Mouse (Mus musculus): ENCODE results near the gene Chd1l. TPM values are rescaled to one million over a fixed set of nuclear protein-coding genes. Genes with fewer than 3 reads are reported as not detected.

The Chd1l gene
- polyA plus RNA-seq, 1 experiment from 2014 or later = 5.8 TPM

DNA sequence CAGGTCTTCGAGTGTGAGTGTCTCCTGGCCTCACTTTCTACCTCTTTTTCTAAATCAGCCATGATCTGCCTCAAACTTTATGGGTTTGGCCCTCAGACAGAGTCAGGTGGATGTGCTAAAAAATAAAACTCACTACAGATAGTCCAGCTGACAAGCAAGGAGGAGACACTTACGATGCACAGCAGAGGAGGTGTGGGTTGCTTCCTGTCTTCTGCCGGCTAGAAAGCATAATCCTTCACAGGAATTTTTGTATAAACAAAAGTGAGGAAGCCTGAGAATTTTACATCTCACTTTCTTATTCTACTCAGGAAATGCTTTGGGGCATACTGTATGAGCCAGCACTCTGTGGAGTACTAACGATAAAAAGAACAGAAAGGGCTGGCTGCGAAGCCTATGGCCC lies 45.4 kb downstream of the Chd1l start:
- no peak for ATAC-seq
- H3K4me3 ChIP-seq (ENCODE audit: low read length) = no peak overlapping the region
- H3K9ac ChIP-seq (ENCODE audit: low read depth, low read length) = no peak overlapping the region
- H3K4me1 ChIP-seq (ENCODE audit: control insufficient read depth, insufficient read depth, low read depth, low read length) = no peaks in the 10 kb centered on the region
- 84% methylated on average over 5 of the region's 5 CpGs for whole genome bisulfite sequencing
- no peak overlapping the region for H3K4me2 ChIP-seq (ENCODE audit: low read length)
- H3K27me3 ChIP-seq (replicated peaks; ENCODE audit: control insufficient read depth, insufficient read depth, low read length) = no peaks in the 10 kb centered on the region
- no peak overlapping the region for H3K27ac ChIP-seq (ENCODE audit: low read depth, low read length)
- H3K36me3 ChIP-seq (ENCODE audit: control insufficient read depth, insufficient read depth, low read length) = no peaks in the 10 kb centered on the region
- H3K9me3 ChIP-seq (ENCODE audit: control insufficient read depth, low read length) = no peaks in the 10 kb centered on the region

GRCm38 (mm10) chr3:97558554-97558953 lies 51.4 kb downstream of the Chd1l start:
- Histone ChIP-seq H3K4me1 (ENCODE audit: control insufficient read depth, insufficient read depth, low read depth, low read length) (no peaks in the 10 kb centered on the region), H3K27ac (ENCODE audit: low read depth, low read length) (no peak overlapping the region), H3K4me2 (ENCODE audit: low read length) (no peak overlapping the region), H3K9ac (ENCODE audit: low read depth, low read length) (no peak overlapping the region), H3K4me3 (ENCODE audit: low read length) (no peak overlapping the region), H3K36me3 (ENCODE audit: control insufficient read depth, insufficient read depth, low read length) (no peaks in the 10 kb centered on the region), H3K9me3 (ENCODE audit: control insufficient read depth, low read length) (no peaks in the 10 kb centered on the region), H3K27me3 (replicated peaks; ENCODE audit: control insufficient read depth, insufficient read depth, low read length) (no peaks in the 10 kb centered on the region)
- ATAC-seq = no peak
- whole genome bisulfite sequencing = 90% methylated on average over 5 of the region's 5 CpGs

DNA sequence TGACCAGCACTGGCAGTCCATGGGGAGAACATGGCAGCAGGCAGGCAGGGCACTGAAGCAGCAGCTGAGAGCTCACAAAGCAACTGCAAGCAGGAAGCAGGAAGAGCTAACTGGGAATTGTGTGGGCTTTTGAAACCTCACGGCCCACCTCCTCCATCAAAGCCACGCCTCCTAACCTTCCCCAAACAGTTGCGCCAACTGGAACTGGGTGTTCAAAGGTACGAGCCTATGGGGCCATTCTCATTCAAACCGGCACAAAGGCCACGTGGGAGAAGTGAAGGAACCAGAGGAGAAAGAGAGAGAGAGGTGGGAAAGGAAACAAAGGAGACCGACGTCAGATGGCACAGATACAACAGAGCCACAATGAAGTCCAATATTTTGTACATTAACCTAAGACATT lies 63.8 kb downstream of the Chd1l start:
- Histone ChIP-seq H3K9ac (ENCODE audit: low read depth, low read length) (no peak overlapping the region), H3K27ac (ENCODE audit: low read depth, low read length) (no peak overlapping the region), H3K4me2 (ENCODE audit: low read length) (peak overlapping the region; percentile 10; the same call in 1 of the 2 replicates), H3K36me3 (ENCODE audit: control insufficient read depth, insufficient read depth, low read length) (no peaks in the 10 kb centered on the region), H3K9me3 (ENCODE audit: control insufficient read depth, low read length) (no peaks in the 10 kb centered on the region), H3K27me3 (replicated peaks; ENCODE audit: control insufficient read depth, insufficient read depth, low read length) (no peaks in the 10 kb centered on the region; the same call in 1 of the 2 replicates), H3K4me1 (ENCODE audit: control insufficient read depth, insufficient read depth, low read depth, low read length) (no peaks in the 10 kb centered on the region), H3K4me3 (ENCODE audit: low read length) (no peak overlapping the region)
- 26% methylated on average over 8 of the region's 8 CpGs for WGBS
- ATAC-seq = no peak

- no peak overlapping the region for H3K27ac ChIP-seq (ENCODE audit: low read depth, low read length)
- H3K9me3 ChIP-seq (ENCODE audit: control insufficient read depth, low read length) = no peaks in the 10 kb centered on the region
- no peaks in the 10 kb centered on the region for H3K27me3 ChIP-seq (replicated peaks; ENCODE audit: control insufficient read depth, insufficient read depth, low read length)
- H3K4me2 ChIP-seq (ENCODE audit: low read length) = no peak overlapping the region
- WGBS = 11% methylated on average over 1 of the region's 1 CpGs
- no peak for ATAC-seq
- no peaks in the 10 kb centered on the region for H3K4me1 ChIP-seq (ENCODE audit: control insufficient read depth, insufficient read depth, low read depth, low read length)
- no peak overlapping the region for H3K4me3 ChIP-seq (ENCODE audit: low read length)
- H3K9ac ChIP-seq (ENCODE audit: low read depth, low read length) = no peak overlapping the region
- H3K36me3 ChIP-seq (ENCODE audit: control insufficient read depth, insufficient read depth, low read length) = no peaks in the 10 kb centered on the region
Observed at GRCm38 (mm10) chr3:97540171-97540570, 69.8 kb downstream of the Chd1l start.

DNA sequence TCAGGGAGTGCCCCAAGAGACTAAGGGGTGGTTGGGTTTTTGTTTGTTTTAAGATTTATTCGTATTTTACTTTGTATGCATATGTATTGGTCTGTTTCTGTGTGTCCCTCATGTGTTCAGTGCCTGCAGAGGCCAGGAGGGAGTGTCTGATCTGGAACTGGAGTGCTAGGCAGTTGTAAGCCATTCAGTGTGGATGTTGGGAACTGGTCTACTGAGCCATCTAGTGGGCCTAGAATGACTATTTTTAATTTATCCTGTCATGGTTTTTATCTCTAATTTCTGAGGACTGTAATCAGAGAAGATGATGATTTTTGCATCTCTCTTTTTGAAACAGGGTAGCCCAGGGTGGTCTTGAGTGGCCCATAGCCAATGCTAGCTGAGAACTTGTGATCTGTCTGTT lies 71.4 kb downstream of the Chd1l start:
- no peak for ATAC-seq
- WGBS = 39% methylated on average over 1 of the region's 1 CpGs
- Histone ChIP-seq H3K36me3 (ENCODE audit: control insufficient read depth, insufficient read depth, low read length) (no peaks in the 10 kb centered on the region), H3K4me1 (ENCODE audit: control insufficient read depth, insufficient read depth, low read depth, low read length) (no peaks in the 10 kb centered on the region), H3K9me3 (ENCODE audit: control insufficient read depth, low read length) (no peaks in the 10 kb centered on the region), H3K27me3 (replicated peaks; ENCODE audit: control insufficient read depth, insufficient read depth, low read length) (no peaks in the 10 kb centered on the region), H3K4me2 (ENCODE audit: low read length) (no peak overlapping the region), H3K27ac (ENCODE audit: low read depth, low read length) (no peak overlapping the region), H3K9ac (ENCODE audit: low read depth, low read length) (no peak overlapping the region), H3K4me3 (ENCODE audit: low read length) (no peak overlapping the region)

- no peak overlapping the region for H3K4me2 ChIP-seq (ENCODE audit: low read length)
- no peak overlapping the region for H3K27ac ChIP-seq (ENCODE audit: low read depth, low read length)
- H3K36me3 ChIP-seq (ENCODE audit: control insufficient read depth, insufficient read depth, low read length) = no peaks in the 10 kb centered on the region
- no peaks in the 10 kb centered on the region for H3K27me3 ChIP-seq (replicated peaks; ENCODE audit: control insufficient read depth, insufficient read depth, low read length)
- no peaks in the 10 kb centered on the region for H3K9me3 ChIP-seq (ENCODE audit: control insufficient read depth, low read length)
- H3K4me3 ChIP-seq (ENCODE audit: low read length) = no peak overlapping the region
- no peaks in the 10 kb centered on the region for H3K4me1 ChIP-seq (ENCODE audit: control insufficient read depth, insufficient read depth, low read depth, low read length)
- H3K9ac ChIP-seq (ENCODE audit: low read depth, low read length) = no peak overlapping the region
- no peak for ATAC-seq
- 88% methylated on average over 2 of the region's 2 CpGs for WGBS
Observed at GRCm38 (mm10) chr3:97537006-97537405, 73.0 kb downstream of the Chd1l start.

DNA sequence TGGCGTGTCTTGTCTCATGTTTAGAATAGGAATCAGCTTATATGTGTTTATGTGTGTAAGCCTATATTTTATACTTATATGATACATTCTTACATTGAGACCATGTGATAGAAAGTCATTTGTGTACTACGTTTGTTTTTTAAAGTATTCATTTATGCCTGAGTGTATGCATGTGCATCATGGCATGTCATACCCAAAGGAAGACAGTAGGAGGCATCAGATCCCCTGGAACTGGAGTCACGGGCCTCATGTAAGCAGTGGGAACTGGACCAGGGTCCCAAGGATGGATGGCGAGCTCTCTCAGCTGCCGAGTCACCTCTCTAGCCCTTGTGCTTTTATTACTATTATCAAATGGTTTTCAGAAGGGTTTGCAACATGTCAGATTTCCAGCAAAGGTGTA lies 74.3 kb downstream of the Chd1l start:
- 94% methylated on average over 5 of the region's 5 CpGs for WGBS
- Histone ChIP-seq H3K9me3 (ENCODE audit: control insufficient read depth, low read length) (no peaks in the 10 kb centered on the region), H3K9ac (ENCODE audit: low read depth, low read length) (no peak overlapping the region), H3K36me3 (ENCODE audit: control insufficient read depth, insufficient read depth, low read length) (no peaks in the 10 kb centered on the region), H3K4me1 (ENCODE audit: control insufficient read depth, insufficient read depth, low read depth, low read length) (no peaks in the 10 kb centered on the region), H3K4me2 (ENCODE audit: low read length) (no peak overlapping the region), H3K27me3 (replicated peaks; ENCODE audit: control insufficient read depth, insufficient read depth, low read length) (no peaks in the 10 kb centered on the region), H3K27ac (ENCODE audit: low read depth, low read length) (no peak overlapping the region), H3K4me3 (ENCODE audit: low read length) (no peak overlapping the region)
- no peak for ATAC-seq

DNA sequence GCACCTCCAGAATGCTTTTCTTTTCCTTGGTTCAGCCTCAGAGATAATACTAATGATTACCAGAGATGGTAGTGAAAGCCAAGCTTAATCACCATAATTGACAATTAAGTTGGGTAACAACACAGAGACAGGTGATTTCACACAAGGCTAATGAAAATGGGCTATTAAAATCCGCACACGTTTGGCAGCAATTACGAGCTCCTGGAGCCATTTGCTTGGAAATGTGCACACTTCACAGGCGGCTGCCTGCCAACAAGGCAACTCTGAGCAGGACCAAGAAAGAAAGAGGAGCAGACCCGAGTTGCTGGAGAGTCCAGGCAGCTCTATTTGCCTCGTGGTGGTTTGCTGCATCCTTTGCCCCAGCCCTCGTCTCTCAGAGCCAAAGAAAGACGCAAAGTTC lies 84.5 kb downstream of the Chd1l start:
- no peaks in the 10 kb centered on the region for H3K9me3 ChIP-seq (ENCODE audit: control insufficient read depth, low read length)
- WGBS = 58% methylated on average over 8 of the region's 8 CpGs
- H3K4me1 ChIP-seq (ENCODE audit: control insufficient read depth, insufficient read depth, low read depth, low read length) = peaks cover 19% of the 10 kb centered on the region
- no peak overlapping the region for H3K27ac ChIP-seq (ENCODE audit: low read depth, low read length)
- H3K9ac ChIP-seq (ENCODE audit: low read depth, low read length) = no peak overlapping the region
- no peak overlapping the region for H3K4me2 ChIP-seq (ENCODE audit: low read length)
- no peak for ATAC-seq
- H3K27me3 ChIP-seq (replicated peaks; ENCODE audit: control insufficient read depth, insufficient read depth, low read length) = no peaks in the 10 kb centered on the region
- no peak overlapping the region for H3K4me3 ChIP-seq (ENCODE audit: low read length)
- no peaks in the 10 kb centered on the region for H3K36me3 ChIP-seq (ENCODE audit: control insufficient read depth, insufficient read depth, low read length)

GRCm38 (mm10) chr3:97524835-97525234 lies 85.2 kb downstream of the Chd1l start:
- Histone ChIP-seq H3K27ac (ENCODE audit: low read depth, low read length) (no peak overlapping the region), H3K36me3 (ENCODE audit: control insufficient read depth, insufficient read depth, low read length) (no peaks in the 10 kb centered on the region), H3K4me1 (ENCODE audit: control insufficient read depth, insufficient read depth, low read depth, low read length) (peaks cover 19% of the 10 kb centered on the region), H3K4me2 (ENCODE audit: low read length) (no peak overlapping the region), H3K4me3 (ENCODE audit: low read length) (no peak overlapping the region), H3K9ac (ENCODE audit: low read depth, low read length) (no peak overlapping the region), H3K9me3 (ENCODE audit: control insufficient read depth, low read length) (no peaks in the 10 kb centered on the region), H3K27me3 (replicated peaks; ENCODE audit: control insufficient read depth, insufficient read depth, low read length) (no peaks in the 10 kb centered on the region)
- ATAC-seq = no peak
- WGBS = 75% methylated on average over 5 of the region's 5 CpGs
